Mouse (Mus musculus) forebrain, embryonic 14.5 days (tissue): Measurements from ENCODE around the gene Odf3b. TPM values are rescaled to one million over a fixed set of nuclear protein-coding genes. Genes with fewer than 3 reads are reported as not detected.

ENCODE experiments used
- ATAC-seq: fragments of 200-750 bp; cut with Nextera tagmentation; 2 replicates; pipeline ENCODE4 v1.8.0; 2017; ENCODE audit warnings: mild to moderate bottlenecking, moderate library complexity
- DNase-seq: peaks from one replicate; pipeline ENCODE4 v3.0.0-alpha.2; 2015; ENCODE audit warnings: low spot score
- H3K27ac ChIP-seq: fragments of 300-500 bp; sonication (generic); 2 replicates; pipeline ENCODE4 v1.5.1; 2014; ENCODE audit warnings: low read depth, mild to moderate bottlenecking, control low read depth, low read length, moderate library complexity
- H3K27me3 ChIP-seq: fragments of 300-500 bp; sonication (generic); replicated peaks from 2 replicates; pipeline ENCODE4 v1.6.1; 2014; ENCODE audit warnings: low read length, control low read depth, mixed read lengths; ENCODE audit not compliant: control insufficient read depth, insufficient read depth
- H3K36me3 ChIP-seq: fragments of 300-500 bp; sonication (generic); 2 replicates; pipeline ENCODE4 v1.6.1; 2014; ENCODE audit warnings: low read length, control low read depth; ENCODE audit not compliant: control insufficient read depth, insufficient read depth
- H3K4me1 ChIP-seq: fragments of 300-500 bp; sonication (generic); 2 replicates; pipeline ENCODE4 v1.6.1; 2014; ENCODE audit warnings: antibody characterized with exemption, low read length, control low read depth; ENCODE audit not compliant: control insufficient read depth, insufficient read depth
- H3K4me2 ChIP-seq: fragments of 300-500 bp; sonication (generic); 2 replicates; pipeline ENCODE4 v1.6.1; 2014; ENCODE audit warnings: mild to moderate bottlenecking, control low read depth, low read length
- H3K4me3 ChIP-seq: fragments of 300-500 bp; sonication (generic); 2 replicates; pipeline ENCODE4 v1.5.1; 2014; ENCODE audit warnings: low read depth, low read length, control low read depth
- H3K9ac ChIP-seq: fragments of 300-500 bp; sonication (generic); 2 replicates; pipeline ENCODE4 v1.6.1; 2014; ENCODE audit warnings: mild to moderate bottlenecking, low read length, control low read depth, moderate library complexity
- H3K9me3 ChIP-seq: fragments of 300-500 bp; sonication (generic); replicated peaks from 2 replicates; pipeline ENCODE4 v1.6.1; 2016; ENCODE audit warnings: low read length, control low read depth, mixed read lengths; ENCODE audit not compliant: control insufficient read depth
- WGBS: fragments of 180-500 bp; shearing (Covaris S2); extraction: QIAGEN DNeasy Blood & Tissue Kit; methylation state at CpG from one replicate; pipeline ENCODE4 v1.1.7; 2014; 5-methylcytosine and 5-hydroxymethylcytosine counted together
- polyA plus RNA-seq: library from polyadenylated mRNA; unstranded; fragments of >200 nt; fragmentation: Nextera tagmentation; extraction: Ambion mirVana; gene quantifications from 2 replicates; pipeline ENCODE4 v1.2.1, GENCODE M21; 2014

Odf3b gene
- polyA plus RNA-seq, 1 experiment from 2014 or later: 2.9 TPM

DNA sequence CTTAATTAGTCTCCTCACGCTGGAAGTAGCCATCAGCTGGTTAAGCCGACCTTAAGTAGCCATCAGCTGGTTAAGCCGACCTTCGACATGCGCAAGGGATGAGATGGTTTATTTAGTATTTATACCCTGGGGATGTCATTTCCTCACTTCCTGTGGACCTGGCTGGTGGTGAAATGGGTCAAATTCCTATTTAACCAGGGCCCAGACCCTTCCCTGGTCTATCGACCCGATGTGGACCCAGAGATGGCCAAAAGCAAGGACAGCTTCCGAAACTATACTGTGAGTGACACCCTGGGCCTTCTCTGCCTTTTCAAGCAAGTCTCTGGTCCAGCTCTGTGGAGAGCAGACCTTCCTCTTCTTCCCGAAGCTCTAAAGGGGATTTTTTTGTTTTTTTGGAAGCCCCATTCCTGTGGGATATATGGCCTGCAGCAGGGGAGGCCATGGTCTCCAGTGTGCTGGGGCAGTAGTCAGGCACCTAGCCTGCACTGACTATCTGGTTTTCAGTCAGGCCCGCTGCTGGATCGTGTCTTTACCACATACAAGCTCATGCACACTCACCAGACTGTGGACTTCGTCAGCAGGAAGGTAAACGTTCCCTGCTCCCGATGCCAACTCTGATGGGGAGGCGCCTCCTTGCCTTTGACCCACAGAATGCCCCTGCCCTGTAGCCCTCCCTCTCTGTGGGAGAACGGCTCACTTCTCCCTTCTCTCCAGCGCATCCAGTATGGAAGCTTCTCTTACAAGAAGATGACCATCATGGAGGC, 44.1 kb downstream of the Odf3b start:
- H3K9ac ChIP-seq: no peak overlapping the region
- H3K4me2 ChIP-seq: no peak overlapping the region
- H3K36me3 ChIP-seq: no peaks in the 10 kb centered on the region
- WGBS: 86% methylated on average over 17 of the region's 17 CpGs
- ATAC-seq (no peak), DNase-seq (no peak)
- no peaks in the 10 kb centered on the region for H3K27me3 ChIP-seq
- no peak overlapping the region for H3K27ac ChIP-seq
- H3K9me3 ChIP-seq: no peaks in the 10 kb centered on the region
- no peak overlapping the region for H3K4me3 ChIP-seq
- no peaks in the 10 kb centered on the region for H3K4me1 ChIP-seq

GRCm38 (mm10) chr15:89334271-89334670, 44.8 kb downstream of the Odf3b start, which contains the start of gene Miox:
Miox (plus strand) TSS chr15:89334398.
- H3K4me3 ChIP-seq: no peak within 1 kb of the TSS
- H3K27ac ChIP-seq: no peak within 1 kb of the TSS
- WGBS: 85% methylated on average over 7 of the region's 7 CpGs
- H3K9ac ChIP-seq: no peak within 1 kb of the TSS
- H3K36me3 ChIP-seq: no peaks in the 10 kb centered on the region
- DNase-seq (no peak), ATAC-seq (no peak)
- H3K4me2 ChIP-seq: no peak within 1 kb of the TSS
- H3K27me3 ChIP-seq: no peaks in the 10 kb centered on the region
- H3K9me3 ChIP-seq: no peaks in the 10 kb centered on the region
- no peaks in the 10 kb centered on the region for H3K4me1 ChIP-seq

Other genes with a start within 250 kb of the Odf3b start
- gene Mapk12, start 238.6 kb downstream of the Odf3b start, polyA plus RNA-seq: 4.8 and 5.1 TPM in 2 replicates
- gene Mapk11, start 229.7 kb downstream of the Odf3b start, polyA plus RNA-seq: 28.1 and 30.1 TPM in 2 replicates
- gene Plxnb2, start 198.5 kb downstream of the Odf3b start, polyA plus RNA-seq: 101 TPM in 2 replicates
- 39.0 and 49.2 TPM in 2 replicates for gene Dennd6b, start 182.8 kb downstream of the Odf3b start, polyA plus RNA-seq
- 69.4 and 77.1 TPM in 2 replicates for gene Ppp6r2, start 167.7 kb downstream of the Odf3b start, polyA plus RNA-seq
- gene Sbf1, start 64.0 kb downstream of the Odf3b start, polyA plus RNA-seq: 61.8 and 82.8 TPM in 2 replicates
- gene Adm2, start 56.6 kb downstream of the Odf3b start, polyA plus RNA-seq: not detected in 2 replicates
- gene Miox, start 44.9 kb downstream of the Odf3b start, polyA plus RNA-seq: not detected in 2 replicates
- gene Lmf2, start 23.6 kb downstream of the Odf3b start, polyA plus RNA-seq: 19.9 and 22.1 TPM in 2 replicates
- 132 and 141 TPM in 2 replicates for gene Ncaph2, start 23.6 kb downstream of the Odf3b start, polyA plus RNA-seq
- gene Sco2, start 5.4 kb downstream of the Odf3b start, polyA plus RNA-seq: 14.7 and 16.4 TPM in 2 replicates
- gene Tymp, start 2.2 kb downstream of the Odf3b start, polyA plus RNA-seq: 2.4 and 2.8 TPM in 2 replicates
- gene Klhdc7b, start 5.6 kb upstream of the Odf3b start, polyA plus RNA-seq: not detected in 2 replicates
- not detected in 2 replicates for gene Syce3, start 31.2 kb upstream of the Odf3b start, polyA plus RNA-seq
- gene Cpt1b, start 46.6 kb upstream of the Odf3b start, polyA plus RNA-seq: 0.79 and 0.89 TPM in 2 replicates
- 1.3 and 2.0 TPM in 2 replicates for gene C730034F03Rik, start 50.3 kb upstream of the Odf3b start, polyA plus RNA-seq
- gene Gm44502, start 50.4 kb upstream of the Odf3b start, polyA plus RNA-seq: not detected in 2 replicates
- 59.3 and 66.3 TPM in 2 replicates for gene Chkb, start 50.6 kb upstream of the Odf3b start, polyA plus RNA-seq
- gene Mapk8ip2, start 74.6 kb upstream of the Odf3b start, polyA plus RNA-seq: 32.1 and 45.0 TPM in 2 replicates
- 14.0 and 16.5 TPM in 2 replicates for gene Arsa, start 98.1 kb upstream of the Odf3b start, polyA plus RNA-seq
- gene Shank3, start 120.3 kb upstream of the Odf3b start, polyA plus RNA-seq: 4.8 and 6.0 TPM in 2 replicates
- 0.63 and 1.2 TPM in 2 replicates for gene Acr, start 189.0 kb upstream of the Odf3b start, polyA plus RNA-seq
- gene Rabl2, start 212.6 kb upstream of the Odf3b start, polyA plus RNA-seq: 61.9 and 67.0 TPM in 2 replicates